ENCODE assay signal across 22 mouse cellular contexts in the genomic region with DNA sequence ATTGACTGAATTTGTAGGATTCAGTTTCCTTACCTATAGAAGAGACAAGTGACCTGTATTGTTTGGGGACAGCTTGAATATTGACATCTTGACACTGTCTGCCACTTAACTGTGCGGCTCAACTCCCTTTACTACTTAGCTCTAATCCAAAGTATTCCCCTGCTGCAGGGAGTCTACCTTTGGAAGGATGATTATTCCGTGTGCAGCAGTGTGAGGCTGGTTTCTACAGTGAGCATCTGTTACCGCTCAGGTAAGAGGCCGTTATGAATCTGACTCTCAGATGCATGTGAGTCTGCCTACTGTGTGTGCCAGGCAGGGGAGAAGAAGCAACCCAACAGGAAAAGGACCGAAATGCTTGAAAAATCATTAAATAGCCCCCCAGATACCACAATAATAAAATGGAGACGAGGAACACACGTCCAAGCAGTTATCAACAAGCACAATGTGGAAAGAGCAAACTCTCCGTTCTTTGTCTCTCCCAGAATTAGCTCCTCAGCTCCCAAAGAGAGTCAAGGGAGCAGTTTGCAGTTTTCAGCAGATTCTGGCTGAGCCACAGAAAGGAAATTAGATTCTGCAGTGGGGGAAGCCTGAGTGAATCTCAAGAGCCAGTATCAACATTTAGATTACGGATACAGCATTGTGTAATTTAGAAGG.
DNase-seq lines count a peak whose midpoint lies in the region; ATAC-seq and TF ChIP-seq lines count a peak whose summit lies in the region.
"Had no signal": no experiment of that assay in that cellular context is flagged by ENCODE, and none has a peak within 500 bp of the region (broad histone marks: within the 10 kb centered on the region; RNA-seq: fewer than 3 reads in every experiment).

No protein-coding gene starts in this region.

- H3K4me3 ChIP-seq in kidney, postnatal 0 days (replicated peaks; ENCODE audit: low read depth, low read length), result no peak overlapping the region
- H3K4me3 ChIP-seq in neural tube, embryonic 13.5 days, result no peak overlapping the region
- H3K4me3 ChIP-seq in neural tube, embryonic 15.5 days (replicated peaks), result no peak overlapping the region
- H3K4me3 ChIP-seq in stomach, postnatal 0 days (ENCODE audit: low read depth, low read length), result no peak overlapping the region
- H3K4me3 ChIP-seq: erythroblast, embryonic 14.5 days; forebrain, embryonic 13.5 days; heart, embryonic 15.5 days; intestine, embryonic 15.5 days; limb, embryonic 12.5 days had no signal

- ATAC-seq in kidney, postnatal 0 days (replicated peaks; ENCODE audit: low FRiP score, low read depth), result no peak
- peak; percentile 76 for ATAC-seq in neural tube, embryonic 13.5 days (ENCODE audit: low read depth)
- peak; percentile 75 for ATAC-seq in neural tube, embryonic 15.5 days (ENCODE audit: low FRiP score)
- ATAC-seq in stomach, postnatal 0 days (ENCODE audit: low FRiP score, low TSS enrichment), result no peak
- ATAC-seq: activated CD4-positive, CD25-positive, alpha-beta regulatory T cell, adult 4 months; forebrain, embryonic 13.5 days; intestine, embryonic 15.5 days; liver, postnatal 0 days had no signal

- WGBS in kidney, postnatal 0 days, result 78% methylated on average over 9 of the region's 9 CpGs
- WGBS in neural tube, embryonic 13.5 days, result 46% methylated on average over 9 of the region's 9 CpGs
- WGBS in neural tube, embryonic 15.5 days, result 33% methylated on average over 9 of the region's 9 CpGs
- 66% methylated on average over 9 of the region's 9 CpGs for WGBS in stomach, postnatal 0 days

- no peak overlapping the region for H3K4me2 ChIP-seq in kidney, postnatal 0 days (ENCODE audit: low read length)
- peak overlapping the region; percentile 30 for H3K4me2 ChIP-seq in neural tube, embryonic 13.5 days
- peak overlapping the region; percentile 36 for H3K4me2 ChIP-seq in neural tube, embryonic 15.5 days
- H3K4me2 ChIP-seq in stomach, postnatal 0 days (replicated peaks; ENCODE audit: low read depth), result no peak overlapping the region
- H3K4me2 ChIP-seq: forebrain, embryonic 13.5 days; heart, embryonic 15.5 days; intestine, embryonic 15.5 days; limb, embryonic 12.5 days; liver, embryonic 11.5 days had no signal

- no peaks in the 10 kb centered on the region for H3K36me3 ChIP-seq in kidney, postnatal 0 days (ENCODE audit: insufficient read depth, low read length)
- H3K36me3 ChIP-seq in neural tube, embryonic 13.5 days, result no peaks in the 10 kb centered on the region
- no peaks in the 10 kb centered on the region for H3K36me3 ChIP-seq in neural tube, embryonic 15.5 days
- H3K36me3 ChIP-seq in stomach, postnatal 0 days (ENCODE audit: control insufficient read depth, insufficient read depth, low read length), result no peaks in the 10 kb centered on the region
- H3K36me3 ChIP-seq: heart, embryonic 15.5 days; intestine, embryonic 15.5 days; limb, embryonic 12.5 days had no signal

- TF ChIP-seq CTCF in kidney, postnatal 0 days (IDR thresholded peaks at IDR 0.05; ENCODE audit: low read depth), result no peak
- TF ChIP-seq CTCF in stomach, postnatal 0 days (IDR thresholded peaks at IDR 0.05; ENCODE audit: low read depth), result no peak

- TF ChIP-seq EP300 in stomach, postnatal 0 days (optimal IDR thresholded peaks at IDR 0.05), result no peak

- H3K27me3 ChIP-seq in kidney, postnatal 0 days (ENCODE audit: insufficient read depth, low read length), result no peaks in the 10 kb centered on the region
- H3K27me3 ChIP-seq in neural tube, embryonic 13.5 days, result no peaks in the 10 kb centered on the region
- H3K27me3 ChIP-seq in neural tube, embryonic 15.5 days (replicated peaks), result no peaks in the 10 kb centered on the region
- no peaks in the 10 kb centered on the region for H3K27me3 ChIP-seq in stomach, postnatal 0 days (ENCODE audit: control insufficient read depth, insufficient read depth, low read length)
- H3K27me3 ChIP-seq: forebrain, embryonic 13.5 days; heart, embryonic 15.5 days; intestine, embryonic 15.5 days; limb, embryonic 12.5 days had no signal

- no peaks in the 10 kb centered on the region for H3K9me3 ChIP-seq in kidney, postnatal 0 days (replicated peaks; ENCODE audit: low read length)
- no peaks in the 10 kb centered on the region for H3K9me3 ChIP-seq in neural tube, embryonic 13.5 days
- no peaks in the 10 kb centered on the region for H3K9me3 ChIP-seq in neural tube, embryonic 15.5 days (replicated peaks)
- no peaks in the 10 kb centered on the region for H3K9me3 ChIP-seq in stomach, postnatal 0 days (ENCODE audit: control insufficient read depth, low read length)
- H3K9me3 ChIP-seq: forebrain, embryonic 13.5 days; heart, embryonic 15.5 days; intestine, embryonic 15.5 days; limb, embryonic 12.5 days had no signal

- DNase-seq in cerebellum, postnatal 10 days, result peak; percentile 6 to 11
- DNase-seq in cerebellum, adult 9-10 months, result no peak
- DNase-seq in kidney, postnatal 0 days (ENCODE audit: low spot score), result peak; percentile 1
- DNase-seq in kidney, postnatal 10 days, result no peak
- DNase-seq in neural tube, embryonic 10.5 days (ENCODE audit: extremely low spot score, low spot score), result no peak
- DNase-seq in stomach, postnatal 0 days (ENCODE audit: low spot score), result no peak
- DNase-seq: adrenal gland, postnatal 10 days; cerebellum, adult 9-11 months; heart, postnatal 4 days; kidney, adult 8-10 months; kidney, postnatal 25 days; liver, postnatal 0 days; thymus, postnatal 25 days had no signal

- H3K27ac ChIP-seq in kidney, postnatal 0 days, result no peak overlapping the region
- H3K27ac ChIP-seq in neural tube, embryonic 13.5 days (replicated peaks), result peak overlapping the region; percentile 84
- peak overlapping the region; percentile 83 for H3K27ac ChIP-seq in neural tube, embryonic 15.5 days (replicated peaks)
- H3K27ac ChIP-seq in stomach, postnatal 0 days (replicated peaks), result no peak overlapping the region
- H3K27ac ChIP-seq: forebrain, embryonic 13.5 days; heart, embryonic 15.5 days; intestine, embryonic 15.5 days; limb, embryonic 12.5 days had no signal

- no peaks in the 10 kb centered on the region for H3K4me1 ChIP-seq in kidney, postnatal 0 days (replicated peaks; ENCODE audit: insufficient read depth, low read length)
- H3K4me1 ChIP-seq in neural tube, embryonic 13.5 days (replicated peaks), result peaks cover 19% of the 10 kb centered on the region
- peaks cover 13% of the 10 kb centered on the region for H3K4me1 ChIP-seq in neural tube, embryonic 15.5 days
- no peaks in the 10 kb centered on the region for H3K4me1 ChIP-seq in stomach, postnatal 0 days (replicated peaks; ENCODE audit: control insufficient read depth, insufficient read depth)
- H3K4me1 ChIP-seq: forebrain, embryonic 13.5 days; heart, embryonic 15.5 days; intestine, embryonic 15.5 days; limb, embryonic 12.5 days had no signal

- no peak overlapping the region for H3K9ac ChIP-seq in kidney, postnatal 0 days (ENCODE audit: low read depth, low read length)
- 0 out of 2 replicates have a peak overlapping the region, but pooled peaks have one; percentile 22 for H3K9ac ChIP-seq in neural tube, embryonic 13.5 days
- H3K9ac ChIP-seq in neural tube, embryonic 15.5 days (replicated peaks), result no peak overlapping the region
- H3K9ac ChIP-seq in stomach, postnatal 0 days (ENCODE audit: low read length), result no peak overlapping the region
- H3K9ac ChIP-seq: forebrain, embryonic 13.5 days; heart, embryonic 15.5 days; intestine, embryonic 15.5 days; limb, embryonic 12.5 days; liver, postnatal 0 days had no signal

Comparison
In these comparisons a context has a peak if more than half of its experiments do, and no peak if none do; other contexts are left out.
1. DNase-seq: peak in cerebellum, postnatal 10 days (2 of 2) and kidney, postnatal 0 days (single experiment); none in cerebellum, adult 9-10 months (single experiment), kidney, postnatal 10 days (single experiment), neural tube, embryonic 10.5 days (single experiment) and stomach, postnatal 0 days (single experiment).
2. ATAC-seq: peak in neural tube, embryonic 13.5 days (single experiment) and neural tube, embryonic 15.5 days (single experiment); none in kidney, postnatal 0 days (single experiment) and stomach, postnatal 0 days (single experiment).
3. H3K27ac ChIP-seq: peak in neural tube, embryonic 13.5 days (single experiment) and neural tube, embryonic 15.5 days (single experiment); none in kidney, postnatal 0 days (single experiment) and stomach, postnatal 0 days (single experiment).
4. H3K4me2 ChIP-seq: peak in neural tube, embryonic 13.5 days (single experiment) and neural tube, embryonic 15.5 days (single experiment); none in kidney, postnatal 0 days (single experiment) and stomach, postnatal 0 days (single experiment).